9 mouse cellular contexts compared by ENCODE assay signal in the genomic region with DNA sequence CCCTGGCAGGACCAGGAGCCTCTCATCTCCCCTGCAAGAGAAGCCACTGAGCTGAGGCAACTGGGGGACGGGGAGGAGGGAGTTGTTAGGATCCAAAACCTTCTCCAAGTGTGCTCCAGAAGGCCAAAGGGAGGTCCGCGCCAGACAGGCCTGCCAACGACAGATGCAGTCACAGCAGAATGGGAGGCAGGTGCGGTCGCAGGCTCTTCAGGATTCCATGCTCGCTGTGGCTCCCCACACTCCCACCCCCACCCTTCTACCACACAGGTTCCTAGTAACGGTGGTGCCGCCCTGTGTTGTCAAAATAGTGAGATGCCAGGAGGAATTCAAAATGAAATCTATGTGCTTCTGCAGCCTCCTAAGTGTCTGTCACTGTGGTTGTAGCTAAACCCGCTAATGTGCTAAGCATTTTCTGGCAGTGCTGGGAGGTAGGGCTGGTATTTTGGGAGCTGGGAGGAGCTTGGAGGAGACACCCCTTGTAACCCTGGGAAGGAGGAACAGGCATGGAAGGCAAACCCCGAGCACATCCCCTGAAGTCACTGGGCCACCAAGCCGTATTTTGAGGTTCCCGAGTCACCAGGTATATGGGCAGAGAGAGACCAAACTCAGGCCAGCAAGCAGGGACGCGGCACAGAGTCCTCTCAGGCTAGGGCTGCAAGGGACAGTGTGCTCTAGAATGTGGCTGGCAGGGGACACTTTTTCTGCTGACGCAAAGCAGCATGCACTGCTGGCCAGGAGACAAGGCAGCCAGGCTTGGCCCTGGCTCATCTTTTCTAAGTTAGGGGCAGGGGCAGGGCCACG.
A peak's percentile ranks its signal among the peaks of the same experiment; 100 is the strongest.
DNase-seq lines count a peak whose midpoint lies in the region; ATAC-seq and TF ChIP-seq lines count a peak whose summit lies in the region.
"Had no signal": no experiment of that assay in that cellular context is flagged by ENCODE, and none has a peak within 500 bp of the region (broad histone marks: within the 10 kb centered on the region; RNA-seq: fewer than 3 reads in every experiment).

No protein-coding gene starts in this region.

- ATAC-seq in lung, postnatal 0 days: no peak
- no peak for ATAC-seq in inflammation-experienced regulatory T-cells, adult 6 months

- no peak for TF ChIP-seq CTCF in lung, postnatal 0 days (IDR thresholded peaks at IDR 0.05)

- DNase-seq in lung, postnatal 10 days: peak; percentile 14
- DNase-seq in lung, postnatal 0 days (ENCODE audit: low spot score): no peak
- DNase-seq in cerebellum, postnatal 14 days: peak; percentile 89 to 91
- peak; percentile 51 for DNase-seq in heart, adult 8-10 months (ENCODE audit: low spot score)
- peak; percentile 36 to 48 for DNase-seq in layer of hippocampus, postnatal 25 days (ENCODE audit: extremely low spot score in 1 of 2, low spot score in 1 of 2)
- no peak for DNase-seq in T-cell, adult 2 months (ENCODE audit: low spot score)
- DNase-seq in kidney, adult 9 months: no peak

- no peak for TF ChIP-seq EP300 in lung, postnatal 0 days (IDR thresholded peaks at IDR 0.05)

- H3K27ac ChIP-seq in lung, postnatal 0 days (ENCODE audit: low read length): no peak overlapping the region
- H3K27ac ChIP-seq: macrophage had no signal

- no peak overlapping the region for H3K4me3 ChIP-seq in lung, postnatal 0 days (ENCODE audit: low read depth, low read length)

- no peak overlapping the region for H3K4me2 ChIP-seq in lung, postnatal 0 days (replicated peaks; ENCODE audit: low read depth, low read length)

- H3K4me1 ChIP-seq in lung, postnatal 0 days (ENCODE audit: insufficient read depth, low read depth, low read length): no peaks in the 10 kb centered on the region

- no peak overlapping the region for H3K9ac ChIP-seq in lung, postnatal 0 days (replicated peaks; ENCODE audit: low read depth)

- no peaks in the 10 kb centered on the region for H3K27me3 ChIP-seq in lung, postnatal 0 days (replicated peaks; ENCODE audit: insufficient read depth, low read length)

- H3K36me3 ChIP-seq in lung, postnatal 0 days (ENCODE audit: insufficient read depth, low read length): no peaks in the 10 kb centered on the region

- no peaks in the 10 kb centered on the region for H3K9me3 ChIP-seq in lung, postnatal 0 days (ENCODE audit: low read length)

- 47% methylated on average over 17 of the region's 17 CpGs for whole genome bisulfite sequencing in lung, postnatal 0 days

Comparison
In these comparisons a context has a peak if more than half of its experiments do, and no peak if none do; other contexts are left out.
1. DNase-seq: peak in lung, postnatal 10 days (single experiment), cerebellum, postnatal 14 days (2 of 2), heart, adult 8-10 months (single experiment) and layer of hippocampus, postnatal 25 days (2 of 2); none in lung, postnatal 0 days (single experiment), T-cell, adult 2 months (single experiment) and kidney, adult 9 months (single experiment).